Mouse (Mus musculus) liver, adult 2 months (tissue): Measurements from ENCODE around the gene Tfpi. TPM values are rescaled to one million over a fixed set of nuclear protein-coding genes. Genes with fewer than 3 reads are reported as not detected.

ENCODE experiments used
- DNase-seq: peaks from one replicate; pipeline ENCODE4 v3.0.0-alpha.2; 2011; ENCODE audit warnings: low read depth, low spot score; ENCODE audit errors: extremely low read depth
- H3K27ac ChIP-seq: fragments of 200-500 bp; replicated peaks from 2 replicates; pipeline ENCODE4 v1.5.1; 2012; ENCODE audit warnings: low read depth, mild to moderate bottlenecking, control low read depth, inconsistent platforms, low read length; ENCODE audit not compliant: insufficient read depth
- H3K27me3 ChIP-seq: fragments of 200-500 bp; 2 replicates; pipeline ENCODE4 v1.6.1; 2012; ENCODE audit warnings: mild to moderate bottlenecking, moderate library complexity, low read length, inconsistent platforms; ENCODE audit not compliant: control insufficient read depth, insufficient read depth
- H3K36me3 ChIP-seq: fragments of 200-500 bp; 2 replicates; pipeline ENCODE4 v1.6.1; 2012; ENCODE audit warnings: low read length, inconsistent platforms; ENCODE audit not compliant: control insufficient read depth, insufficient read depth
- H3K4me1 ChIP-seq: fragments of 200-500 bp; 2 replicates; pipeline ENCODE4 v1.6.1; 2011; ENCODE audit warnings: low read length; ENCODE audit not compliant: control insufficient read depth, insufficient read depth
- H3K4me3 ChIP-seq: fragments of 200-500 bp; 2 replicates; pipeline ENCODE4 v1.5.1; 2011; ENCODE audit warnings: low read depth, mild to moderate bottlenecking, control low read depth, low read length, moderate library complexity; ENCODE audit not compliant: insufficient read depth
- H3K79me2 ChIP-seq: fragments of 200-500 bp; 2 replicates; pipeline ENCODE4 v1.6.1; 2012; ENCODE audit warnings: inconsistent platforms, mild to moderate bottlenecking, low read length, moderate library complexity; ENCODE audit not compliant: control insufficient read depth, insufficient read depth
- H3K9ac ChIP-seq: fragments of 200-500 bp; 2 replicates; pipeline ENCODE4 v1.6.1; 2012; ENCODE audit warnings: low read depth, mild to moderate bottlenecking, control low read depth, inconsistent platforms, low read length
- CTCF ChIP-seq: fragments of 200-500 bp; IDR thresholded peaks from 2 replicates; pipeline ENCODE4 v1.5.1; 2011; ENCODE audit warnings: low read depth, low read length, control low read depth
- POLR2A ChIP-seq: fragments of 200-500 bp; IDR thresholded peaks from 2 replicates; pipeline ENCODE4 v1.6.1; 2011; ENCODE audit warnings: low read length, control low read depth; ENCODE audit not compliant: insufficient read depth; ENCODE audit errors: extremely low read depth
- WGBS: fragments of 180-500 bp; shearing (Covaris S2); methylation state at CpG from one replicate; pipeline ENCODE4 v1.1.7; 2018; 5-methylcytosine and 5-hydroxymethylcytosine counted together
- polyA plus RNA-seq: library from polyadenylated mRNA; depleted of rRNA; stranded (reverse); fragments of >200 nt; gene quantifications from 2 replicates; pipeline ENCODE4 v1.2.3, GENCODE M21; 2012
- total RNA-seq: library from RNA; depleted of rRNA; stranded (reverse); fragments of >200 nt; gene quantifications from 2 replicates; pipeline ENCODE4 v1.2.3, GENCODE M21; 2014

Gene Tfpi
- total and polyA plus RNA-seq, 2 experiments: 1.2 to 9.6 TPM

DNA sequence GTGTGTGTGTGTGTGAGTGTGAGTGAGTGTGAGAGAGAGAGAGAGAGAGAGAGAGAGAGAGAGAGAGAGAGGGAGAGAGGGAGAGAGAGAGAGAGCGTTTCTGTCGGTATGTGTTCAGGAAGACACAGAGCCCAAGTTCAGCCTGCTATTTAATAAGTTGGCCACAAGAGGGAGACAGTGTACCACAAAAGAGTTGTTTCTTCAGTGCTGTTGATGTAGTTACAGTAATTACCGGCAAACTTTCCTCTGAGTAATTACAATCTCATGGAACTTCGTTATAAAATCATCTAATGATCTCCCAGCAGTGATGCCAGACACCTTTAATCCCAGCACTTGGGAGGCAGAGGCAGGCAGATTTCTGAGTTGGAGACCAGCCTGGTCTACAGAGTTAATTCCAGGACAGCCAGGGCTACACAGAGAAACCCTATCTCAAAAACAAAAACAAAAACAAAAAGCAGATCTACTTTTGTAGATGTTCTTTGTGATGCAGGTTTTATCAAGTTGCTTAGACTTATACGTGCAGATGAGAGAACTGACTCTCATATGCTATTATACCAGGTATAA lies 21.3 kb downstream of the Tfpi start:
- H3K9ac ChIP-seq: no peak overlapping the region
- H3K27me3 ChIP-seq: no peaks in the 10 kb centered on the region
- TF ChIP-seq CTCF: peak; percentile 55
- no peak for TF ChIP-seq POLR2A
- H3K27ac ChIP-seq: no peak overlapping the region
- no peaks in the 10 kb centered on the region for H3K36me3 ChIP-seq
- WGBS: 4% methylated on average over 5 of the region's 5 CpGs
- peak; percentile 83 for DNase-seq
- peaks cover 1% of the 10 kb centered on the region for H3K4me1 ChIP-seq
- H3K4me3 ChIP-seq: no peak overlapping the region
- no peaks in the 10 kb centered on the region for H3K79me2 ChIP-seq

DNA sequence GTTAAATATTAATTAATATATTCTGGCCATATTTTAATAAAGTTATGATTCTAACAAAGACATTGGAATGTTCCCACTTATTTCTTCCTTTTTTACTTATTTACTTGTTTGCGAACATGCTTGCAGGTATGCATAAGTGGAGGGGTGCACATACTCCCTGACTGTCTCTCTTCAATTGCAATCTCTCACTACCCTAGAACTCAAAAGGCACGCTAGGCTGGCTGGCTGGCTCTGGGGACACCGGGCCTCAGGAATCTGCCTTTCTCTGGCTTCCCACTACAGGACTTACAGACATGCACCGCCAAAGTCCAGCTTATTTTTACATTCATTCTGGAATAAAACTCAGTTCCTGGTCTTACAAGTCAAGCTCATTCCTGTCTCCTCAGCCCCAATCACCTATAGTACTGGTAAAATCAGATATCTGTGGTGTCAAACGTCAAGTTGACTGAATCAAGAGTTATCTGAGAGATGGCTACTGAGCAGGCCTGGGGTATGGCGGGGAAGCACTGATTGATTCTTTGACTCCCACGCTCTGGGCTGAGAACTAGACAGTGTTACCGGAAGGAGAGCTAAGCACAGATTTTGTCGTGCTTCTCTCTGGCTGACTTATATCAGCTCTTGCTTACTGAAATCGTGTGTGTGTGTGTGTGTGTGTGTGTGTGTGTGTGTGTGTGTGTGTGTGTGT lies 21.9 kb downstream of the Tfpi start:
- H3K9ac ChIP-seq: no peak overlapping the region
- no peak for TF ChIP-seq POLR2A
- TF ChIP-seq CTCF: no peak
- DNase-seq: peak; percentile 24
- H3K4me3 ChIP-seq: no peak overlapping the region
- no peak overlapping the region for H3K27ac ChIP-seq
- WGBS: 43% methylated on average over 10 of the region's 10 CpGs
- no peaks in the 10 kb centered on the region for H3K36me3 ChIP-seq
- H3K27me3 ChIP-seq: no peaks in the 10 kb centered on the region
- H3K4me1 ChIP-seq: peaks cover 1% of the 10 kb centered on the region
- H3K79me2 ChIP-seq: no peaks in the 10 kb centered on the region

DNA sequence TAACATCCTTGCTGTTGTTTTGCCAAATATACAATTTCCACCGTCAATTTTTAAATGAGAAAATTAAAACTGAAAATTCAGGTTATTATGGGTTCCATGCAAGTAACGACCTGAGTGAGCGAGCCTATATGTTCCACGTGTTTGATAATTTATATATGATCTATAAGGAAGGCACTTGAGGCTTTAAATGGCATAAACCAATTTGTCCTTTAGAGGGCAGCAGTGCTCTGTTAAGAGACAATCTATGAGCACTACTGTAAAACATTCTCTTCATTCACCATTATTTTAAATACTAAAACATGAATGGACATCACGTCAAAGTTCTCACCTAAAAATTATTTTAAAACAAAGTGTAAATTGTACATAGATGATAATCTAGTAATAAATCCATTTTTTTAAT lies 22.5 kb downstream of the Tfpi start:
- no peak overlapping the region for H3K27ac ChIP-seq
- no peaks in the 10 kb centered on the region for H3K36me3 ChIP-seq
- TF ChIP-seq POLR2A (no peak), CTCF (no peak)
- peak; percentile 45 for DNase-seq
- WGBS: 11% methylated on average over 5 of the region's 5 CpGs
- no peak overlapping the region for H3K9ac ChIP-seq
- peaks cover 1% of the 10 kb centered on the region for H3K4me1 ChIP-seq
- H3K79me2 ChIP-seq: no peaks in the 10 kb centered on the region
- H3K4me3 ChIP-seq: no peak overlapping the region
- H3K27me3 ChIP-seq: no peaks in the 10 kb centered on the region

DNA sequence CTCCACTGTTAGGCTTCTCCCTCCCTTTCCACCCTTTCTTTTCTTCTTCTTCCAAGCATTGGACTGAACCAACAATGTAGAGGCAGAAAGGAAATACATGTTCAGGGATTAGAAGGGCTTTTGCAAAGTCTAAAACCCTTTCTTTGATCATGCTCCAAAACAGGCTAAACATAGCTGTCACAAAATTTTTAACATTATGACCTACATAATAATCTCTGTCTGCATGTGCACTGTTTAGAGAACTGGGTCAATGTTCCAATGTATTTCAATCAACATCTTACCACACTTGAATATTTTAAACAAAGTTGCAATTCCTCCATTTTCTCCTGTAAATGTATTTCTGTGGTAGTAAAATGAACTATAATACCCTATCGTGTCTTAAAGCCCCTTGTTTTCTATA lies 31.1 kb downstream of the Tfpi start:
- TF ChIP-seq CTCF: no peak
- no peak for TF ChIP-seq POLR2A
- no peak for DNase-seq
- Histone ChIP-seq H3K27me3 (no peaks in the 10 kb centered on the region), H3K36me3 (no peaks in the 10 kb centered on the region), H3K4me1 (no peaks in the 10 kb centered on the region), H3K79me2 (no peaks in the 10 kb centered on the region), H3K27ac (no peak overlapping the region), H3K9ac (no peak overlapping the region), H3K4me3 (no peak overlapping the region)
- WGBS: 76% methylated on average over 1 of the region's 1 CpGs

DNA sequence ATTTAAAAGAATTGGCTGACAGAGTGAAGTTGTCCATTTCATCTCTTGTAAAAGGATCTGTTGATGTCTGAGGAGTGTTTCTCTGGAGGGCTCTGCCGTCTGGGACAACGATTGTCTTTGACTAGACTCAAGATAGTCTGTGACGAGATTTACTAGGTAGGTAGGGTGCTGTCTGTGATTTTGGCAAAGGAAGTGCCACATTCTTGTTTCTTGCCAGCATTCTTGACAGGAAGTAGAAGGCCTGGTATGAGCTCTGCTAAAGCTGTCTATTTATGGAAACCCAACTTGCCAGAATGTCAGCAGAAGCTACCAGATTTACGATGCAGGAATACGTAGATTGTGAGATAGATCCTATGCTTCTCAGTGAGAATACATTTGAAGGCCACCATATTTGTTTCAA lies 34.6 kb downstream of the Tfpi start:
- H3K4me3 ChIP-seq: no peak overlapping the region
- DNase-seq: no peak
- H3K36me3 ChIP-seq: no peaks in the 10 kb centered on the region
- no peaks in the 10 kb centered on the region for H3K4me1 ChIP-seq
- no peaks in the 10 kb centered on the region for H3K79me2 ChIP-seq
- 71% methylated on average over 5 of the region's 5 CpGs for WGBS
- TF ChIP-seq CTCF: no peak
- no peak for TF ChIP-seq POLR2A
- no peak overlapping the region for H3K27ac ChIP-seq
- H3K9ac ChIP-seq: no peak overlapping the region
- H3K27me3 ChIP-seq: no peaks in the 10 kb centered on the region

DNA sequence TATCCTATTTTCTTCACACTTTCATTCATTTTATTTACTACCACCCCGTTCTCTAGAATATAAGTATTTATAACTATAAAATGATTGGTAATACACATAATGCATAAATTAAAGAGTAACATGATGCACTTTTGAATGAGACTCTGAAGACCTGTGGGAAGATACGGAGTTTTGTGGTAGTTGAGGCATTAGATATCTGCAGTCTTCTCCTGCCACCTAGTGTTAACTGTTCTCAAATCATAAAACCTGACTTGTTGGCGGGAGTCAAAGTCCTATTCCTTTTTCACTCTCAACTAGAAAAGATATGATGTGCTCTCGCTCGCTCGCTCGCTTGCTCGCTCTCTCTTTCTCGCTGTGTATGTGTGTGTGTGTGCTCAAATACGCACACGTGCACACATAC lies 46.9 kb downstream of the Tfpi start:
- peaks cover 2% of the 10 kb centered on the region for H3K4me1 ChIP-seq
- H3K36me3 ChIP-seq: no peaks in the 10 kb centered on the region
- no peak overlapping the region; the same call in 1 of the 2 replicates for H3K9ac ChIP-seq
- H3K4me3 ChIP-seq: no peak overlapping the region
- 13% methylated on average over 11 of the region's 11 CpGs for whole genome bisulfite sequencing
- peak; percentile 75 for DNase-seq
- H3K27ac ChIP-seq: no peak overlapping the region
- TF ChIP-seq CTCF: peak; percentile 46
- TF ChIP-seq POLR2A: no peak
- no peaks in the 10 kb centered on the region for H3K79me2 ChIP-seq
- H3K27me3 ChIP-seq: no peaks in the 10 kb centered on the region
